Mouse (Mus musculus) olfactory bulb, adult 2 months (tissue): ENCODE measurements at regions not wholly inside any gene's neighbourhood (a gene's known extent, or its start where the extent isn't known, plus 50 kb on each side); places are given as distances from the start of the nearest gene placed in this dataset.

Experiments used
- H3K27ac ChIP-seq: fragments of 200-500 bp; 2 replicates; pipeline ENCODE4 v1.5.1; 2012; ENCODE audit warnings: low read depth, low read length; ENCODE audit not compliant: insufficient read depth
- H3K4me1 ChIP-seq: fragments of 200-500 bp; 2 replicates; pipeline ENCODE4 v1.6.1; 2012; ENCODE audit warnings: low read length; ENCODE audit not compliant: control insufficient read depth, insufficient read depth
- H3K4me3 ChIP-seq: fragments of 200-500 bp; 2 replicates; pipeline ENCODE4 v1.5.1; 2012; ENCODE audit warnings: mild to moderate bottlenecking, low read depth, low read length, moderate library complexity; ENCODE audit not compliant: insufficient read depth
- CTCF ChIP-seq: fragments of 200-500 bp; IDR thresholded peaks from 2 replicates; pipeline ENCODE4 v1.5.1; 2012; ENCODE audit warnings: low read depth, mild to moderate bottlenecking, low read length, moderate library complexity; ENCODE audit not compliant: insufficient read depth
- POLR2A ChIP-seq: fragments of 200-500 bp; IDR thresholded peaks from 2 replicates; pipeline ENCODE4 v1.6.1; 2012; ENCODE audit warnings: mild to moderate bottlenecking, low read depth, low read length, moderate library complexity; ENCODE audit not compliant: insufficient read depth
- WGBS: fragments of 180-500 bp; shearing (Covaris S2); methylation state at CpG from one replicate; pipeline ENCODE4 v1.1.7; 2018; 5-methylcytosine and 5-hydroxymethylcytosine counted together

GRCm38 (mm10) chr11:6768599-6769436, 68.6 kb downstream of the Gm11983 start:
- Histone ChIP-seq H3K27ac (no peak overlapping the region), H3K4me3 (no peak overlapping the region), H3K4me1 (peaks cover 16% of the 10 kb centered on the region)
- TF ChIP-seq POLR2A (no peak), CTCF (peak; percentile 94)
- WGBS, result 52% methylated on average over 22 of the region's 22 CpGs

- H3K4me3 ChIP-seq, result no peak overlapping the region
- peaks cover 16% of the 10 kb centered on the region for H3K4me1 ChIP-seq
- TF ChIP-seq CTCF (no peak), POLR2A (no peak)
- 37% methylated on average over 7 of the region's 7 CpGs for WGBS
- peak overlapping the region; percentile 38; the same call in 1 of the 2 replicates for H3K27ac ChIP-seq
Measured at GRCm38 (mm10) chr11:6766725-6767124, 70.7 kb downstream of the Gm11983 start.

DNA sequence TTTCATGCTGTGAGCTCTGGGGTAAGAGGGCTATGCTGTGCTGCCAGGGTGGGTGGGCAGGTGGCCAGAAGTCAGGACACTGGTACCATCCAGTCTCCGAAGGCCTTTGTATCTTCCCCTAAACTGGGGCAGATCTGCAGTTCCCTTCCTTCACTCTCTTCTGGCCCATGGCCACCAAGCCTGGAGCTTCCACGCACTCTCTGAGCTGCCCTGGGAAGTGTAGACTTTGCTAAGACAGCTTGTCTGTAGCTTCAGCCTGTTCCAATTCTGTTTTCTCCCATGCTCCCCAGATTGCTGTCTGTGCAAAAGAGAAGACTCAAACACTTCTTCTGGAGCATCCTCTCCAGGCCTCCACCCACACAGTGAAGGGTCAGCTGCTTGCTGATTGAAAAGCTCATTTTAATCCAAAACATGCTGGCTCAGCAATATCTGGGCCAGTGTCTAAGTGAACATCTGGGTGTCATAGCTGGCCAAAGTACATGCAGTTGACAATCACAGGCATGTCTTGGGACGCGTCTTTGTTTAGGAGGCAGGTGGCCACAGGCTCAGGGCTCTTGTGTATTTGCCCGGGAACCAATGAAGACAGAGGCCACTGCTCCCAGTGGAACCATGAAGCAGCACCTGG, 72.0 kb downstream of the Gm11983 start:
- TF ChIP-seq CTCF (no peak), POLR2A (no peak)
- Histone ChIP-seq H3K27ac (no peak overlapping the region), H3K4me3 (no peak overlapping the region), H3K4me1 (peaks cover 16% of the 10 kb centered on the region)
- WGBS, result 88% methylated on average over 5 of the region's 5 CpGs

GRCm38 (mm10) chr11:6764186-6764585, 73.3 kb downstream of the Gm11983 start:
- Histone ChIP-seq H3K4me1 (peaks cover 16% of the 10 kb centered on the region), H3K27ac (no peak overlapping the region), H3K4me3 (no peak overlapping the region)
- 89% methylated on average over 3 of the region's 3 CpGs for WGBS
- no peak for TF ChIP-seq POLR2A
- no peak for TF ChIP-seq CTCF

DNA sequence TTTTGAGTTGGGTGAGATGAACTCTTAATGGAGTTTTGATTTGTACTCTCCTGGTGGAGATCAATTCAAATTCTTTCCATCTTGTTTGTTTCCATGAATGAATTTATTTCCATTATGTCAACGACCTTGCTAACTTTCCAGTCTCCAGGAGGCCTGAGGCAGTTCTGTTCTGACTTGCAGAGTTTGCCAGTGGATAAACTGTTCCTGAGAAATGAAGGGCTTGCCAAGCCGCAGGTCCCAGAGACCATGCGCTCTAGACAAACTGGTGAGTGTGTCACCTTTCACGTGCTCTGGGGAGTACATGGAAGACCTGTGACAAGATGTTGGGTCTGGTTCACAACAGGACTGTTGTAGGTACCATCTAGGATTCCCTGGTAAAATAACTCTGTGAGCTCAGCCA, 74.5 kb downstream of the Gm11983 start:
- TF ChIP-seq POLR2A (no peak), CTCF (no peak)
- peaks cover 12% of the 10 kb centered on the region for H3K4me1 ChIP-seq
- no peak overlapping the region for H3K27ac ChIP-seq
- 77% methylated on average over 4 of the region's 4 CpGs for WGBS
- no peak overlapping the region for H3K4me3 ChIP-seq

DNA sequence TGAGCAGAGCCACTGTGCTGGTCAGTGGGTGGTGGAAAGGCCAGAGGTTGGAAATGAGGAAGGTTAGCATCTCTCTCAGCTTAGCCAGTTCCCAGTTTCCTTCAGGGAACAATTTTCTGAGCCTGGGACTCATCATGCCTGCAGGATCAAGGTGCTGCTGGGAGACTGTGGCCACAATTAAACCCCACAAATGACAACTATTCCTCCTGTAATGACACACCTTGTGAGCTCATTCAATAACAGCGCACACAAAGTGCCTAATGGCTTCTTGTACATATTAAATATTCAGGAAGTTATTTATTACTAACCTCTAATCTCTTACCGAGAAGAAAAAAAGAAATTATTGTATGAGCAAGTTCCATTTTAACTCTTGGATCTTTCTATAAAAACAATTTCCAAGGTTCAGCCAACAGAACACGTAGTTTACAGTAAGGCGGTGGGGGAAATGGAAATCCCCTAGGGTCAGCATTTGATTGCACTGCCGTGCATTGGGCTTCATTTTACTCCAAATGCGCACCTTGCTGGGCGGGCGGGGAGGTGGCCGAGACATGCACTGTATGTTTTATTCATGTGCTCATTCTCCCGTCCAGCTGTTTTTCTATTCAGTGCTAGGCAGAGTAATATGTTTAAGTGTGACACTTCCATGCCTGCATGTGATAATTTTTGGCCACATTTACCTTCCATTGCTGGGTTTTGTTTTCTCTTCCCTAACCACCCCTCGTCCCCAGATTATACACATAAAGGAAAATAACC, 75.4 kb downstream of the Gm11983 start:
- no peak overlapping the region for H3K27ac ChIP-seq
- 81% methylated on average over 11 of the region's 11 CpGs for WGBS
- no peak overlapping the region for H3K4me3 ChIP-seq
- TF ChIP-seq POLR2A, result no peak
- no peak for TF ChIP-seq CTCF
- H3K4me1 ChIP-seq, result peaks cover 7% of the 10 kb centered on the region

DNA sequence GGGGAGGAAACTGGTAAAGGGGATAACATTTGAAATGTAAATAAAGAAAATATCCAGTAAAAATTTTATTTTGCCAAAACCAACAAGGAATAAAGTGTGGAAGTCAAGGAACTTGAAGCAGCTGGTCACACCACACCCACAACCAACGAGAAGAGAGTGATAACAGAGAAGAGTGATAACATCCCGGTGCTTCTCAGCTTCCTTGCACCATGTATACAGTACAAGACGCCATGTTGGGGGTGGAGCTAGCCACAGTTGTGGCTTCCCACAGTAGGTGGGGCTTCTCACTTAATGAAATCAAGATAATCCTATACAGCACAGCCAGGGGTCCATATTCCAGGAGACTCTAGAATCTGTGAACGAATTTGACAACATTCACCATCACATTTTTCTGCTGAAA, 77.9 kb downstream of the Gm11983 start:
- no peak overlapping the region for H3K4me3 ChIP-seq
- H3K4me1 ChIP-seq, result no peaks in the 10 kb centered on the region
- TF ChIP-seq CTCF (no peak), POLR2A (no peak)
- H3K27ac ChIP-seq, result no peak overlapping the region
- WGBS, result 85% methylated on average over 4 of the region's 4 CpGs

DNA sequence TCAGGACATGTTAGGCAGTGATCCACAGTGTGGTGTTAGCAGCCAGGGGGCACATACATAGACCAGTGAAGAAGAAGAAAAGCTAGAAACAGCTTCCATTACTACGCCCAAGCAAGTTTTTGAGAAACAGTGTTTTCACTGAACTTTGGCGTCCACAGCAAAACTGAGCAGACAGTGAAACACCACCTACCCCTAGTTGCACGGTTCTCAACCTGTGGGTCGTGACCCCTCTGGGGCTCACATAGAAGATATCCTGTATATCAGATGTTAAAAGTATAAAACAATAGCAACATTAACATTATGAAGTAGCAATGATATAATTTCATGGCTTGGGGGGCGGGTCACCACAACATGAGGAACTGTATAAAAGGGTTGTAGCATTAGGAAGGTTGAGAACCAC, 81.1 kb downstream of the Ramp3 start:
- no peaks in the 10 kb centered on the region for H3K4me1 ChIP-seq
- 91% methylated on average over 5 of the region's 5 CpGs for WGBS
- no peak overlapping the region for H3K4me3 ChIP-seq
- H3K27ac ChIP-seq, result no peak overlapping the region
- TF ChIP-seq POLR2A (no peak), CTCF (no peak)

- no peak for TF ChIP-seq CTCF
- 60% methylated on average over 3 of the region's 3 CpGs for WGBS
- Histone ChIP-seq H3K4me1 (no peaks in the 10 kb centered on the region), H3K4me3 (no peak overlapping the region), H3K27ac (no peak overlapping the region)
Measured at GRCm38 (mm10) chr11:6738581-6738980, 80.3 kb downstream of the Ramp3 start.
